Mouse (Mus musculus) cerebellum, postnatal 14 days (tissue): Measurements from ENCODE around the gene Rfxap.

ENCODE experiments used
- DNase-seq, 2 experiments: peaks; one replicate each; pipeline ENCODE4 v3.0.0; 2021; ENCODE audit warnings: mixed read lengths in 2 of 2

The Rfxap gene

DNA sequence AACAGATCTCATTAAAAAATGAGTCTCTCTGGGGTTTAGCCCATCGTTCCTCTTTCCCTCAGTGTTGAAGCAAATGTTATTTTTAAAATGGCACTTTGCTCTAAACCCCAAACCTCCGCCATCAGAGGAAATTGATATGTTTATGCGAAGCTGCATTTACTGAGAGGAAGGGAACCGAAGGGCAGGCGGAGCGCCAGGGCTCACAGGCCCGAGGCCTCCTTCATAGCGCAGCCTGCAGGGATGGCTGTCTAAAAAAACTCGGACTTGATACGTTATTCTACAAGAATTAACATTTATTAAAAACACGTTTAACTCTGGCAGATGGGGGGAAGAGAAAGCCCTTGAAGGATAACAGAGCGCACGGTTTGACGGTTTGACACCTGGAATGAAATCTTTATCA lies 41.6 kb downstream of the Rfxap start:
- DNase-seq, result no peak

DNA sequence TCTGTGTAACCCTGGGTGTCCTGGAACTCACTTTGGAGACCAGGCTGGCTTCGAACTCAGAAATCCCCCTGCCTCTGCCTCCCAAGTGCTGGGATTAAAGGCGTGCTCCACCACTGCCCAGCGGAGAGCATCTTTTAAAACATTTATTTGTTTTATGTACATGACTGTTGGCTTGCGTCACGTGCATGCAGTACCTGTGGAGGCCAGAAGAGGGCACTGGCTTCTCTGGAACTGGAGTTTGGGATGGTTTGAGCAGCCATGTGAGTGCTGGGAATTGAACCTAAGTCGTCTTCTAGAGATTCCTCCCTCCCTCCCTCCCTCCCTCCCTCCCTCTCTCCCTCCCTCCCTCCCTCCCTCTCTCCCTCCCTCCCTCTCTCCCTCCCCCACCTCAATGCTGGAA lies 42.1 kb downstream of the Rfxap start:
- peak; percentile 10 to 37 for DNase-seq

DNA sequence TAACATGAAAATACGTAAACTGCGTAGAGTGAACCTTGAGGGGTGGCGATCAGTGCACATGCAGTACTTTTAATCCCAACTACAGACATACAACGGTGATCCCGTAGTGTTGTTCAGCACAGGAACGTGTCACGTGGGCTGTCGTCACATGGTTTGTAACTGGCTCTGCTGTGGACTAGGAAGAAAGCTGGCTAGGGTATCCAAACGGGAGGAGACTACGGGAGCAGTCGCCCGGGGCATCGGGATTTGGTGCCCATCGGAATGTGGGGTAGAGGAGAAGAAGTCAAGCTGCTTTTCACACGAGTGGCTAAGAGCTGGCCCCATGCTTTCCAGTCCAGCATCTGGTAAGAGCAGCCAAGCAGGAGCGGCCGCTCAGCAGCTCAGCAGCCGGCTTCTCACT lies 43.2 kb downstream of the Rfxap start:
- DNase-seq, result peak; percentile 57 to 64

DNA sequence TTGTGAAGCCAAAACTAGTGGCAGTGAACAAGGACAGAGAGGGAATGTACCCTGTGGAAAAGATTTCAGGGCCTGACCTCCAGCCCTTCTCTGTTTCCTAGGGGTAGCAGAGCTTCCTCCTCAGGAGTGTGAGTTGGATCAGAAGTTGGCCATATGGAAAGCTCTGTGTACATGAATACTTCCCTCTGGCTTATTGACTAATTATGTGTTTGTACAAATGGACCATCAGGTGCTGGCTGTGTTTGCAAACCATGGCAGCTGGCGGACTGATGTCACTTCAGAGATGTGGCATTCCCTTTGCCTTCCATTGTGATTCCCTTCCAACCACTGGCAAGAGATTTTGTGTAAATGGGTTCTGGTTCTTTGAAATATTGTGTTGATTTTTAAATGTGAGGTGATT lies 46.3 kb downstream of the Rfxap start:
- no peak for DNase-seq

DNA sequence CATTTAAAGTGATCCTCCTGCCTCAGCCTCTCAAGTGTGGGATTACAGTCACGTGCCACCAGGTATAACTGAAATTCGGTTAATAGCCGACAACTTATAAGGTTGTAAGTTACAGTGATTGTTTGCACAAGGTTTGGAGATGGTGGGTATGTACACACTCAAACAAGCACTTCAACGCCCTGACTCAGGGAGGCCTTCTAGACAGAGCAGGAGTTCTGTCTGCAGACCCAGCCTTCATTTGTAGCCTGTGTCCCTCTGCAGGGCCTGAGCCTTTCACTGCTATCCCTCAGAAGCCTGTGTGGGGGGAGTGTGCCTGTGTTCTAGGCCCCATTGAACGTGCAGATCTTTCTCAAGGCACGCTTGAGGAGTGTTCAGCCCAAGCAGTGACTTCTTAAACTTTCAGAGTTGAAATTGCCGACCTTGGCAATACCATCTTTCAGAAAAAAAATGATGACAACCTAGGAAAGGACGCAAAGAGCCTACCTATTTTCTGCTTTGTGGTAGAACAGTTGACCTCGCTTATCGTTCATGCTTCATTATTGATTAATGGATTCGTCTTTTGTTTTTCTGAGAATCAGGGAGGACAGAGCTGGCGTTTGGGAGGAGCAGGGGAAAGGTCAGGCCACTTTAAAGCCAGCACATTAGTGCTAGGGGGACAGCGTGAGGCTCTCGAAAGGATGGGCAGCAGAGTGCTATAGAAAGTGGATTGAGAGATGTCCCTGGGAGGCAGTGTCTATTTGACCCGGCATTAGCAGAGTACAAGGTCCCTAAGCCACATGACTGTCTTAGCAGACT lies 47.1 kb downstream of the Rfxap start:
- DNase-seq, result no peak

DNA sequence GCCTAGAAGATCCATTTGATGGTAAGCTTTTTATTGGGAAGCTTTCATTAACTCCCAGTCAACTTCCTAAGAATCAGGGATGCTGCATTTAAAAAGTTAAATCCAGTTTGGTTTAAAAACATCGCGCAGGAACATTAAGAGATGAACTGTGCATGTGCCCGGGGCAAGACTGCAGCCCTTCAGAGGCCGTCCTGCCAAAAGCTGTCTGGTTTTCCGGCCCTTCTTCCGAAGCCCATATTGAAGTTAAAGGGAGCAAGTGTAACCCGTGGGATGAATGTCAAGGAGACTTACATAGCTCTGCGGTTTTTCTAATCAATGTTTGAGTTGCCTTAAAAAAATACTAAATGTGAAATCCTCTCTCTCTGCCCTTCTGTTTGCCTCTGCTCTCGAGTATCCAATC lies 48.4 kb downstream of the Rfxap start:
- DNase-seq, result no peak

DNA sequence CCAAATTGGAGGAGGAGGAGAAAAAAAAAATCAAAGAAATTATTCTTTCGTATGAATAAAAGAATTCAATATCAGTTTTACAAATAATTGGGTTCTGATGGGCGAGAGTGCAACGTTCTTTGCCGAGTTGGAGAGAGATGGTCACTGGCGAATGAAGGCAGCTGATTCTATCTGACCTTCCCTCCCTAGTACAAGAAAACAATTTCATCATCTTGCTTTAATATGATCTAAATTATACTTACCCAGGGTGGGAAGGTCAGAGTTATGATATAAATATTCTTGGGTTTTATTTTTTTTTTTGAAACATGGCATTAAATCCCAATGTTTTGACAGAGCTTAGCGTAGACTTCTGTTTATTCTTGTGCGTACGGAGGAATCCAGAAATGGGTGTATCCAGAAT lies 50.1 kb downstream of the Rfxap start:
- DNase-seq, result no peak

DNA sequence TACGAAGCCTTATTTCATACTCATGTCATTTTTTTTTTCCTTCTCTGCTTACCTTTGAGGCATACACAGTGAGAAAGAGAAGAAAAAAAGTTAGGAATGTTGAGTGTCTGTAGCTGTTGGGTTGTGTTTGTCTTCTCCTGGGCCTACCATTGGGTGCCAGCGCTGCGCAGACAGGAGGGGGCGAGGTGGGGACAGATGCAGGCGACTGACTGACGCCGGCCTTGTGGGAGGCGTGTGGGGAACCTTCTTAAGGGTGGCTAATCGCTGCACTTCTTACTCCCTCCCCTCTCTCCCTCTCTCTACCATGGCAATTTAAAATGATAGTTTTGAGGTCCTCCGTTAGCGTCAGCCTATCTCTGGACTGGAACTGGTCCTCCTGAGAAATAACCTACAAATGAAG lies 51.5 kb downstream of the Rfxap start:
- peak; percentile 26 to 30 for DNase-seq

DNA sequence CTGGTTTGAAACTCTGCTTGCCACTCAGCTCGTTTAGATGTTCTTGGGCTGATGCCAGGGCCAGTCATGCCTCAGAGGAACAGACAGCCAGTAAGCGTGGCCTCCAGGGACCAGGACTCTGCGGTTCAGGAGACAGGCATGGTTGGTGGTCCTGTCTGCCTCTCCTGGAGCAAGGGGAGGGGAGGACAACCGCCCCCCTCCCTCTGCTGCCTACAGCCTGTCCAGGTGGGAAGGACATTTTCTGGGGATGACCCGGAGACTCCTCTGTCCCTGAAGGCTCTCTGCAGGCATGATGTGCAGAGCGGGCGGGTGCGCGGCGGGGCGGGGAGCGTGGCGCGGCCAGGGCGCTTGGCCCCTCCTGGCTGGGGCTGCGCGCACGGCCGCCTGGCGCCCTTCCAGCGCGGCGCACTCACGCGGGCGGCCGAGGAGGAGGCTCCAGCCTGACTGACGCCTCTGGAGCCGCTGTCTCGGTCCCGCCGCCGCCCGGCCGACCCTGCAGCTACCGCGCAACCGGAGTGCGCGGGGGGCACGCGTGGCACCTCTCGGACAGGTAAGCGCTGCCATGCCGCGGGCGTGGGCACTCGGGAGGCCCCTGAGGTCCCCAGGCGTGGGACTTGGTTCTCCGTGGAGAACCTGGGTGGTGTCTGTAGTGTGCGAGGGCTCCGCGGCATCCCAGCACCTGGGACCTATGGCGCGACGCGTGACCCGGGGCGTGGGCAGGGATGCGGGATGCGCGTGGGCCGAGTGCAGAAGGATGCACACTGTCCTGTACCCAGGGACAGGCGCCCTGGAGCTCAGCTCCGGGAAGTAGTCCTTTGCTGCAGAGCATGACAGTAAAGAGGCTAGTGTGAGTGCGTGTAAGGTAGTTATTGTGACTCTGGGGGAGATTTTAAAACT lies 52.2 kb downstream of the Rfxap start, which contains the start of gene Smad9:
Smad9 (plus strand) TSS at position 438 of the 897 bp plus-strand sequence.
- peak; percentile 62 to 69 for DNase-seq

DNA sequence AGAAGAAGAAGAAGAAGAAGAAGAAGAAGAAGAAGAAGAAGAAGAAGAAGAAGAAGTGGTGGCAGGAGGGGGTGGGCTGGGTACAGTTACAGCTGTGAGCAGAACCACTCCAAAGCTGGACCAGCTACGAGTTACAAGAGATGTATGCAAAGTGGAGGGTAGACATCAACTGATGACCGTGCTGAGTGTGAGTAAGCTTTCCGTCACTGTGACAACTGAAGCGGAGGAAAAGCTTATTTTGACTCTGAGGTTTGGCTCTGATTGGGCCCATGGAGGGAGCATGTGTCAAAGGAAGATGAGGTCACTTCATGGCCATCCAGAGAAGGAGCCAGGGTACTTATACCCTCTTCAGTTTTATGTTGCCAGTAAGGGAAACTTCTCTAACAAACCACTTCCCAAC lies 54.2 kb downstream of the Rfxap start:
- DNase-seq, result no peak
